Mouse (Mus musculus): ENCODE measurements around the gene Sgsh. TPM values are rescaled to one million over a fixed set of nuclear protein-coding genes. Genes with fewer than 3 reads are reported as not detected.
A peak's percentile ranks its signal among the peaks of the same experiment; 100 is the strongest.

Gene Sgsh
- polyA plus RNA-seq, 1 experiment = 17.3 TPM

DNA sequence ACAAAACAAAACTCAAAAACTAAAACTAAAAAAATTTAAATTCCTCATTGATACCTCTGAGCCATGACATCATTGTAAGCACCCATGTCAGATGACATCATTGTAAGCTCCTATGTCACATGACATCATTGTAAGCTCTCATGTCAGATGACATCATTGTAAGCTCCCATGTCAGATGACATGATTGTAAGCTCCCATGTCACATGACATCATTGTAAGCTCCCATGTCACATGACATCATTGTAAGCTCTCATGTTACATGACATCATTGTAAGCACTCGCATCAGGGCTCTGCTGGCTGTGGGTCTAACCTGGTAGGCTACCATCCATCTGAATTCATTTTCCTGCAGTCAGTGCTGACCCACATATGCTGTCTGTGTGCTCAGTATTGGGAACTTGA is 23.2 kb upstream of the Sgsh start:
- Histone ChIP-seq H3K4me1 (ENCODE audit: control insufficient read depth, insufficient read depth, low read length) (no peaks in the 10 kb centered on the region), H3K27ac (ENCODE audit: insufficient read depth, low read length) (no peak overlapping the region), H3K4me3 (ENCODE audit: insufficient read depth, low read length) (no peak overlapping the region)
- TF ChIP-seq POLR2A (IDR thresholded peaks at IDR 0.05; ENCODE audit: low read depth, low read length) (no peak), CTCF (IDR thresholded peaks at IDR 0.05; ENCODE audit: borderline replicate concordance, insufficient read depth, low read length) (no peak)

DNA sequence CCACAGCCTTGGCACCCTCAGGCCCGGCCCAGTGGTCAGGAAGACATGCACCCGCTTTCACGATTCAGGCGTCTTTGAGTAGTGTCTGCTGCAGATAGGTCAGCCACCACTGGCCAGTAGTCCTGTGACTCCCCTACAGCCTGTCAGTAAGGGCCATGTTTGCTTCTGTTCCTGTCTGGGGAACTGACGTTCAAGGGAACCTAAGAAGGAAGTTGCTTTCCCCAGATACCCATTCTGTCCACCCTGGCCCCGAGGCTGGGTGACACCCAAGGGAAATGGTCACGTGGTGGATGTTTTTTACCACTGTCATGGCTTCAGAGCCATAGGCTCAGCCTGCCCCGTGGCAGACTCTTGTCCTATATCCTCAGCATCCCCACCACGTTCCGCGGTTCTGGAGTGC is 22.0 kb upstream of the Sgsh start:
- no peak overlapping the region for H3K4me3 ChIP-seq (ENCODE audit: insufficient read depth, low read length)
- TF ChIP-seq POLR2A (IDR thresholded peaks at IDR 0.05; ENCODE audit: low read depth, low read length) (no peak), CTCF (IDR thresholded peaks at IDR 0.05; ENCODE audit: borderline replicate concordance, insufficient read depth, low read length) (no peak)
- H3K4me1 ChIP-seq (ENCODE audit: control insufficient read depth, insufficient read depth, low read length) = no peaks in the 10 kb centered on the region
- no peak overlapping the region for H3K27ac ChIP-seq (ENCODE audit: insufficient read depth, low read length)

DNA sequence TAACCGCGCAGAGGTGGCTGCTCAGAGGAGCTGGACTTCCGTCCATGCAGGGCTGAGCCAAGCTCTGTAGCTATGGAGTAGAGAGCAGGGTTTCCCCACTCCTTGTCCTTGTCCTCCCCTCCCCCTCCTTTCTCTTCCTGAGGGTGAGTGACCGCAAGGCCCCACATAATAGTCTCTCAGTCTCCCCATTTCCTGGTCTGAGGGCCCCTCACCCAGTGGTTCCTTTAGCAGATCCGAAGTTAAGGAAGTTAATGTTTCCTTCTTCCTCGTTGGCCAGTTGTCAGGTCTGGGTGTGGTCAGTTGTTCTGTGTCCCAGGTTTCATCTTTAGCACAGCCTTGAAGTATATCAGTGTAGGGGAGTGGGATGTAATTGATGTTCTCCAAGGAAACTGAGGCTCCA is 20.1 kb upstream of the Sgsh start:
- TF ChIP-seq CTCF (IDR thresholded peaks at IDR 0.05; ENCODE audit: borderline replicate concordance, insufficient read depth, low read length) (no peak), POLR2A (IDR thresholded peaks at IDR 0.05; ENCODE audit: low read depth, low read length) (no peak)
- H3K27ac ChIP-seq (ENCODE audit: insufficient read depth, low read length) = no peak overlapping the region
- no peaks in the 10 kb centered on the region for H3K4me1 ChIP-seq (ENCODE audit: control insufficient read depth, insufficient read depth, low read length)
- no peak overlapping the region for H3K4me3 ChIP-seq (ENCODE audit: insufficient read depth, low read length)

DNA sequence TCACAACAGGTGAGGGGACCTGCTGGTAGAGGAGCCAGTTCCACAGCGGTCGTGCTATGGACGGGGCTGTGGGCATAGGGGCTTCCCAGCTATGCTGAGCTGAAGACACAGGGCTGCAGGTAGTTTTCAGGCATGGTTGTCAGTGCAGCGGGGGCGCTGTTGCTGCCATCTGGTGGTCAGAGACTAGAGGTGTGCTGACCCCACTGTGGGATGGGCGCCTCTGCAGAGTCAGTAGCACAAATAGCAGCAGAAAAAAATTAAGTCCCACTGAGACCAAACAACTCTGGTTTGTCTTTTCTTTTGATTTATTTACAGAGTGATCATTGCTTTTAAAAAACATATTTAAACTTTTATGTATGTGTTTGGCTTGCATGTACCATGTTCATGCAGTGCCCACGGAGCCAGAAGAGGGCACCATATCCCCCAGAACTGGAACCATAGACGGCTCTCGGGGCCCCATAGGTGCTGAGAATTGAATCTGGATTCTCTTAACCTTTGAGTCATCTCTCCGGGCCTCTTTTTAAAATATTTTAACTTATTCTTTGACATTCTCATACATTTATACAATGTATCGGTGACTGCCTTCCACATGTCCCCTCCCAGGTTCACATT is 8.3 kb upstream of the Sgsh start:
- TF ChIP-seq POLR2A (IDR thresholded peaks at IDR 0.05; ENCODE audit: low read depth, low read length) = no peak
- TF ChIP-seq CTCF (IDR thresholded peaks at IDR 0.05; ENCODE audit: borderline replicate concordance, insufficient read depth, low read length) = peak; percentile 95
- H3K4me1 ChIP-seq (ENCODE audit: control insufficient read depth, insufficient read depth, low read length) = no peaks in the 10 kb centered on the region
- H3K27ac ChIP-seq (ENCODE audit: insufficient read depth, low read length) = no peak overlapping the region
- no peak overlapping the region for H3K4me3 ChIP-seq (ENCODE audit: insufficient read depth, low read length)

DNA sequence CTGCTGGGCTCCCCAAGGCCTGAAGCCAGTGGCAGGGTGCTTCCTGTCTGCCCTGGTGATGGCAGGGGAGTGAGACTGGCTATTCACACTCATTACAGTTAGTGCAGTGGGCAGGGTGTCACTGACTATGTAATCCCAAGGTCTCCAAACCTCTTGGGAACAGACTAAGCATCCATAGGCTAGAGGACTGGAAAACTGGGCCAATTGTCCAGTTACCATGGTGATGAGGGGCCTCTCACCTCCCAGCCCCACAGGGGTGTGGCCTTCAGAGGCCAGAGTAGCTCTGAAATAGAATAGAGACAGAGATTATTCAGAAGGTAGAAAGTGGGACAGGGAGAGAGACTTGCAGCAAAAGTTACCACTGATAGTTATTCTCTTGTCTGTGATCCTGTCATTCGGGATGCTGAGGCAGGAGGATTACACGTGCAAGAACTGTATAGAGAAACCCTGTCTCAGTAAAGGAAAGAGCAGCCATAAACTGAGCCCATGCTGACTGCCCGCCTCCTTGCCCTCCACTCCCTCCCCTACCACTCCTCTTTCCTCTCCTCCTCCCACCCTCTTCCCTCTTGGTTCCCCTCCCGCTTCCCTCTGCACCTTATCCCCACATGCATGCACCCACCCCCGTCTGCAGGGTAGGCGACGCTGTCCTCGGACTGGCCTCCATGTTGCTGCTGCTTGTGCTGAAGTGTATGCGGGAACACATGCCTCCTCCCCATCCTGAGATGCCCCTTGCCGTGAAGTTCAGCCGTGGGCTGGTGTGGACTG is 7.6 kb upstream of the Sgsh start:
- H3K27ac ChIP-seq (ENCODE audit: insufficient read depth, low read length) = no peak overlapping the region
- TF ChIP-seq POLR2A (IDR thresholded peaks at IDR 0.05; ENCODE audit: low read depth, low read length) (no peak), CTCF (IDR thresholded peaks at IDR 0.05; ENCODE audit: borderline replicate concordance, insufficient read depth, low read length) (no peak)

DNA sequence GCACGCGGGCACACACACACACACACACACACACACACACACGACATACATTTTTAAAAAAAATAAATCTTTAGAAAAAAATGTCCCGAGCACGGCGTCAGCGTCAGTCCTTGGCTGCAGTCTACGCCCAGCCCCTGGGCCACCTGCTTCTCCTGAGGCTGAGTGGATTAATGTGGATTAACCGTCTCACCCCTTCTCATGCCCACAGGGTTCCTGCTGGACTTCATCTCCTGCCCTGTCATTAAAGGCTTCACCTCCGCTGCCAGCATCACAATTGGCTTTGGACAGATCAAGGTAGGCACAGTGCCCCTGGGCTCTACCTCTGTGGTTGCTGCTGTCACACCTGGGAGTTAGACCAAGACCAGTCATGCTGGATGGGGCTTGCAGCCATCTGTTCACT is 3.8 kb upstream of the Sgsh start:
- no peak overlapping the region for H3K4me3 ChIP-seq (ENCODE audit: insufficient read depth, low read length)
- H3K4me1 ChIP-seq (ENCODE audit: control insufficient read depth, insufficient read depth, low read length) = no peaks in the 10 kb centered on the region
- H3K27ac ChIP-seq (ENCODE audit: insufficient read depth, low read length) = no peak overlapping the region
- no peak for TF ChIP-seq POLR2A (IDR thresholded peaks at IDR 0.05; ENCODE audit: low read depth, low read length)
- TF ChIP-seq CTCF (IDR thresholded peaks at IDR 0.05; ENCODE audit: borderline replicate concordance, insufficient read depth, low read length) = no peak

More for the DNA sequence above, 7.6 kb upstream of the Sgsh start:
- no peak overlapping the region for H3K4me3 ChIP-seq (ENCODE audit: insufficient read depth, low read length)
- H3K4me1 ChIP-seq (ENCODE audit: control insufficient read depth, insufficient read depth, low read length) = no peaks in the 10 kb centered on the region

DNA sequence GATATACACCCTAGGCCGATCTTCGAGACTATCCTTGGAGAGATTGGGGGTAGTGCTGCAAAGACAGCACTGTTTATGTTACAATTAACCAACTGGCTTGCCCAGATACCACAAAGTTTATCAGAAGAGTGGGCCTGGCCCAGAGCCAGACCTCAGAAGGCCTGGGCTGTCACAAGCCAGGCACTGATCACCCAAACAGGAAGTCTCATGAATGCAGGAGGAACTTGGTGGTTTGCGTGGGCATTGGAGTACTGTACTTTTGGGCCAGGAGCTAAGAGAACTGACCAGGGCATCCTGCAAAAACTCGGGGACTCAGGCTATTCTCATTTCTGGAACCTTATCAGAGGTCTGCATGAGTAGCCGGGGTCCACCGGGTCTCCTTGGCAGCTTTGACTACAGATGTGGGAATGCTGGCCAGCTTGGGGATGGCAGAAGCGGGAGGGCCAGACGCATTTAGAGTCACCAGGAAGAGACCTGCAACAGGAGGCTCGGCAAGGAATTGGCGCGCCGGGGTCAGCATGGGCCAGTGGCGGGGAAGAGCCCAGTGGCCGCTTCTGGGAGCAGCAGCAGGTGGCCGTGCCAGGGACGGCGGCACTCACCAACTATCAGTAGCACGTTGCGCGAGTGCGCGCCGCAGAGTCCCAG is 416 bp downstream of the Sgsh start:
- H3K4me1 ChIP-seq (ENCODE audit: control insufficient read depth, insufficient read depth, low read length) = no peaks in the 10 kb centered on the region
- peak overlapping the region; percentile 90 for H3K4me3 ChIP-seq (ENCODE audit: insufficient read depth, low read length)
- TF ChIP-seq POLR2A (IDR thresholded peaks at IDR 0.05; ENCODE audit: low read depth, low read length) (no peak), CTCF (IDR thresholded peaks at IDR 0.05; ENCODE audit: borderline replicate concordance, insufficient read depth, low read length) (no peak)
- peak overlapping the region; percentile 27; the same call in 1 of the 2 replicates for H3K27ac ChIP-seq (ENCODE audit: insufficient read depth, low read length)

DNA sequence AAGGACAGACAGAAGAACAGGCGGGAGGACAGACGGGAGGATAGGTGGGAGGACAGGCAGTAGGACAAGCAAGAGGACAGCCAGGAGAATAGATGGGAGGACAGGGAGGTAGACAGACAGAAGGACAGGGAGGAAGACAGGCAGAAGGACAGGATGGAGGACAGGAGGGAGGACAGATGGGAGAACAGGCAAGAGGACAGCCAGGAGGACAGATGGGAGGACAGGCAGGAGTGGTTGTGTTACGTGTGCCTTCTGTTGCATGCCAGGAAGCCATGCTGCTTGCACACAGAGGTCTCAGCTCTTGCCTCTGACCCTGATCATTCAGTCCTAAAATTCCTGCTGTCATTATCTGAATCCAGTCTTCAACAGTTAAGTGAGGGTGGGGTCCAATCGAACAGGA is 1.4 kb downstream of the Sgsh start:
- Histone ChIP-seq H3K4me1 (ENCODE audit: control insufficient read depth, insufficient read depth, low read length) (no peaks in the 10 kb centered on the region), H3K4me3 (ENCODE audit: insufficient read depth, low read length) (no peak overlapping the region)
- TF ChIP-seq POLR2A (IDR thresholded peaks at IDR 0.05; ENCODE audit: low read depth, low read length) = no peak
- no peak for TF ChIP-seq CTCF (IDR thresholded peaks at IDR 0.05; ENCODE audit: borderline replicate concordance, insufficient read depth, low read length)

DNA sequence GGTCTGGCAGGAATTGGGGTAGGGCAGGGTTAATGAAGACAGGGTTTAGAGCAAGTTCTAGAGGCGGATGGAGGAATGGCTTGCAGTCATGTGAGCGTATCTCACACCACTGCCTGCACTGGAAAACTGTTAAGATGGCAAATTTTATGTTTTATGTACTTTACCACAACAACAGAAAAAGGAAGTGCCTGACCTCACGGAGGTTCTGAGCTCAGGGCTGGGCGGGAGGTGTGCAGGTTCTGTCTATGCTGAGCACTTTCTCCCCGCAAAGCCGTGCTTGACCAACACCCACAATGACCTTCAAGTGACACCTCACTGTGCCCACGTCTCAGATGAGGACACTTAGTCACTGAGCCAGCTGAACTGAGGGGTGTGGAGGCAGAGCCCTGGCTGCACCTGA is 3.2 kb downstream of the Sgsh start:
- H3K4me3 ChIP-seq (ENCODE audit: insufficient read depth, low read length) = no peak overlapping the region
- no peak for TF ChIP-seq POLR2A (IDR thresholded peaks at IDR 0.05; ENCODE audit: low read depth, low read length)
- TF ChIP-seq CTCF (IDR thresholded peaks at IDR 0.05; ENCODE audit: borderline replicate concordance, insufficient read depth, low read length) = no peak
- H3K27ac ChIP-seq (ENCODE audit: insufficient read depth, low read length) = no peak overlapping the region
- H3K4me1 ChIP-seq (ENCODE audit: control insufficient read depth, insufficient read depth, low read length) = no peaks in the 10 kb centered on the region

More for the DNA sequence above, 1.4 kb downstream of the Sgsh start:
- H3K27ac ChIP-seq (ENCODE audit: insufficient read depth, low read length) = no peak overlapping the region

DNA sequence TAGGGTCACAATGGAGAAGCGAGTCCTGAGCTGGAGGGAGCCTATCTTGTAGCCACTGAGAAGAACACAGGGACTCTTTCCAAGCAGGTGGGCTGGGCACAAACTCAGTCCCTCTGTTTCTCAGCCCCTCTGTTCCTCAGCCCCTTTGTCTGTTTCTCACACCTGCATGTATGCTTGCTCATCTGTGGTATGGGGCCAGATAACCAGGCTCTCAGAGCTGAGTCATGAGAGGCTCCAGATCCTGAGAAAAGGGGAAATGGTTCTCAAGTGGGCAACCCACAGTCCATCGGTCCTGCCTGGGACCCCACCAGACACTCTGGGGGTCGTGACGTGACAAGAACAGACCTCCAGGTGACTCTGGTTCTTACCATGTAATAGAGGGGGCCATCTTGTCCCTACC is 8.2 kb downstream of the Sgsh start:
- Histone ChIP-seq H3K27ac (ENCODE audit: insufficient read depth, low read length) (no peak overlapping the region), H3K4me1 (ENCODE audit: control insufficient read depth, insufficient read depth, low read length) (no peaks in the 10 kb centered on the region), H3K4me3 (ENCODE audit: insufficient read depth, low read length) (no peak overlapping the region)
- TF ChIP-seq CTCF (IDR thresholded peaks at IDR 0.05; ENCODE audit: borderline replicate concordance, insufficient read depth, low read length) = no peak
- no peak for TF ChIP-seq POLR2A (IDR thresholded peaks at IDR 0.05; ENCODE audit: low read depth, low read length)
